Mouse (Mus musculus) heart, postnatal 0 days (tissue): ENCODE measurements at regions not wholly inside any gene's neighbourhood (a gene's known extent, or its start where the extent isn't known, plus 50 kb on each side); places are given as distances from the start of the nearest gene placed in this dataset.

ENCODE experiments used
- CTCF ChIP-seq: IDR thresholded peaks from 2 replicates; pipeline ENCODE4 v1.5.1; 2016; ENCODE audit warnings: antibody characterized with exemption, control low read depth, low read depth
- EP300 ChIP-seq: IDR thresholded peaks from 2 replicates; pipeline ENCODE4 v1.6.1; 2016; ENCODE audit warnings: antibody characterized with exemption, low read depth

- TF ChIP-seq CTCF, result no peak
- no peak for TF ChIP-seq EP300
These were observed 543.5 kb upstream of the Nrp1 start for GRCm38 (mm10) chr8:127814785-127815523.
